ENCODE assay signal across 8 mouse cellular contexts in the genomic region with DNA sequence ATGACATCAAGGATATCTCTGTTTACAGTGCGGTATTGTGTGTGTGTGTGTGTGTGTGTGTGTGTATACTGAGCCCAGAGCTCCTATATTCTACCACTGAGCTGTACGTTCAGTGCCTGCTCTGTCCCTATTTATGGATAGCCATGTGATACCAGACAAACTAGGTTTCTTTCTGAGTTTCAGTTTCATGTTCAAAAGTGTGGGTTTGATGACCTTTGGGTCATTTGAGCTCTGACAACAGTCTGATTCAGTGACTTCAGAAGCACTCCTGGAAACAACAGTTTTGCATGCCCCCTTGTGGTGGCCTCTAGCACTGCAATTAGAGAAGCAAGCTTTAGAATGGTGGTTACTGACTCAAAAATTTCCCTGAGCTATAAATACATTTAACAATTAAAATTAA. TPM values are rescaled to one million over a fixed set of nuclear protein-coding genes. Genes with fewer than 3 reads are reported as not detected.
DNase-seq lines count a peak whose midpoint lies in the region; ATAC-seq and TF ChIP-seq lines count a peak whose summit lies in the region.

No protein-coding gene starts in this region.

- no peaks in the 10 kb centered on the region for H3K79me2 ChIP-seq in MEL (ENCODE audit: control insufficient read depth, insufficient read depth, low read length, poor library complexity)

- no peak for TF ChIP-seq POLR2A in MEL (IDR thresholded peaks at IDR 0.05; ENCODE audit: control insufficient read depth in 1 of 2, insufficient read depth in 1 of 2, low read depth in 1 of 2, low read length in 2 of 2, poor library complexity in 1 of 2)

- peaks cover 0 to 4% of the 10 kb centered on the region in 2 experiments; a peak in 2 of 4 replicates for H3K27me3 ChIP-seq in MEL (ENCODE audit: control insufficient read depth in 1 of 2, insufficient read depth in 2 of 2, low read length in 2 of 2)
- H3K27me3 ChIP-seq in lung, embryonic 14.5 days (ENCODE audit: insufficient read depth, low read length), result no peaks in the 10 kb centered on the region

- peak; percentile 69 to 87 (median 76) for TF ChIP-seq CTCF in MEL (IDR thresholded peaks at IDR 0.05 in 2 of 3, conservative IDR thresholded peaks at IDR 0.05 in 1 of 3; ENCODE audit: control insufficient read depth in 1 of 3, insufficient read depth in 1 of 3, low read depth in 2 of 3, low read length in 3 of 3, poor library complexity in 1 of 3, severe bottlenecking in 1 of 3)
- TF ChIP-seq CTCF in lung, embryonic 14.5 days (IDR thresholded peaks at IDR 0.05; ENCODE audit: low read depth), result peak; percentile 86

- ATAC-seq in lung, embryonic 14.5 days (ENCODE audit: insufficient read depth), result no peak

- peaks cover 0 to 2% of the 10 kb centered on the region in 2 experiments; a peak in 2 of 4 replicates for H3K36me3 ChIP-seq in MEL (ENCODE audit: control insufficient read depth in 1 of 2, insufficient read depth in 2 of 2, low read length in 2 of 2)
- no peaks in the 10 kb centered on the region for H3K36me3 ChIP-seq in lung, embryonic 14.5 days (ENCODE audit: insufficient read depth)

- peak; percentile 83 for TF ChIP-seq RAD21 in MEL (IDR thresholded peaks at IDR 0.05; ENCODE audit: low read depth, low read length)

- no peak overlapping the region for H3K27ac ChIP-seq in MEL (ENCODE audit: control insufficient read depth, low read depth, low read length)
- H3K27ac ChIP-seq in lung, embryonic 14.5 days (ENCODE audit: low read depth), result no peak overlapping the region

- no peak overlapping the region for H3K9ac ChIP-seq in MEL (ENCODE audit: control insufficient read depth, low read depth, low read length, poor library complexity, severe bottlenecking)
- H3K9ac ChIP-seq in lung, embryonic 14.5 days, result no peak overlapping the region

- no peak overlapping the region for H3K4me3 ChIP-seq in MEL (ENCODE audit: control insufficient read depth in 1 of 2, insufficient read depth in 1 of 2, low read depth in 2 of 2, low read length in 2 of 2)
- no peak overlapping the region for H3K4me3 ChIP-seq in lung, embryonic 14.5 days (ENCODE audit: low read depth, low read length)

- peaks cover 0 to 3% of the 10 kb centered on the region in 2 experiments; a peak in 3 of 4 replicates for H3K4me1 ChIP-seq in MEL (ENCODE audit: control insufficient read depth in 1 of 2, insufficient read depth in 2 of 2, low read length in 2 of 2)
- H3K4me1 ChIP-seq in lung, embryonic 14.5 days (ENCODE audit: insufficient read depth), result no peaks in the 10 kb centered on the region

- no peak overlapping the region for H3K4me2 ChIP-seq in lung, embryonic 14.5 days

- 77% methylated on average over 2 of the region's 2 CpGs for WGBS in lung, embryonic 14.5 days

- no peaks in the 10 kb centered on the region for H3K9me3 ChIP-seq in MEL (replicated peaks; ENCODE audit: insufficient read depth, low read length)
- no peaks in the 10 kb centered on the region for H3K9me3 ChIP-seq in lung, embryonic 14.5 days (ENCODE audit: low read depth, low read length)

- TF ChIP-seq EP300 in MEL (IDR thresholded peaks at IDR 0.05; ENCODE audit: low read depth in 1 of 2, low read length in 2 of 2), result no peak

- DNase-seq in MEL (ENCODE audit: low read depth, low spot score), result peak; percentile 78
- peak; percentile 90 for DNase-seq in adrenal gland, postnatal 14 days
- peak; percentile 86 for DNase-seq in embryo, embryonic 11 days
- peak; percentile 41 to 72 for DNase-seq in heart, adult 9 months (ENCODE audit: low spot score in 2 of 2)
- DNase-seq in layer of hippocampus, adult 11-12 months (ENCODE audit: low spot score), result peak; percentile 81
- DNase-seq in lung, embryonic 14.5 days, result peak; percentile 91
- DNase-seq in right cerebral cortex, postnatal 10 days (ENCODE audit: low spot score in 2 of 2), result peak; percentile 56 to 77
- DNase-seq in urinary bladder, postnatal 4 days (ENCODE audit: low spot score in 2 of 2), result peak; percentile 48 to 79

TF ChIP-seq in MEL, 35 proteins besides CTCF, POLR2A, EP300 and RAD21:
- TF ChIP-seq SMC3 (IDR thresholded peaks at IDR 0.05; ENCODE audit: low read depth, low read length) (peak; percentile 96), ZC3H11A (IDR thresholded peaks at IDR 0.05; ENCODE audit: low read depth, low read length) (peak; percentile 73), MAX (IDR thresholded peaks at IDR 0.05; ENCODE audit: low read length) (no peak), USF2 (IDR thresholded peaks at IDR 0.05; ENCODE audit: borderline replicate concordance in 1 of 2, insufficient read depth in 1 of 2, low read depth in 1 of 2, low read length in 2 of 2) (no peak)
TF ChIP-seq in MEL: peak in this region for 2.

RNA-seq across cellular contexts. Expression of a gene that starts 50.9 kb away (rescaled TPM):
- 13.0 and 13.9 TPM in 2 replicates for total RNA-seq in MEL (2012; rRNA removed)
- polyA plus RNA-seq in MEL (2012; ENCODE audit: insufficient read depth in 1 of 2, insufficient read length in 2 of 2, low read depth in 1 of 2, low replicate concordance in 2 of 2, missing spikeins in 1 of 2), result 10 to 100 TPM in 1 of 2 experiments, not detected in 1; 39.2 TPM
- 36.2 and 47.0 TPM in 2 replicates for total RNA-seq in adrenal gland, postnatal 14 days (2021)
- 71.9 and 75.3 TPM in 2 replicates for polyA plus RNA-seq in lung, embryonic 14.5 days (2014; fragmentation: Nextera tagmentation; extraction: Ambion mirVana)

RNA-seq across cellular contexts. Expression of a gene that starts 56.4 kb away (rescaled TPM):
- total RNA-seq in MEL (2012; rRNA removed), result 20.6 and 23.1 TPM in 2 replicates
- 10 to 100 TPM in 1 of 2 experiments, not detected in 1; 19.5 TPM for polyA plus RNA-seq in MEL (2012; ENCODE audit: insufficient read depth in 1 of 2, insufficient read length in 2 of 2, low read depth in 1 of 2, low replicate concordance in 2 of 2, missing spikeins in 1 of 2)
- 21.3 and 33.3 TPM in 2 replicates for total RNA-seq in adrenal gland, postnatal 14 days (2021)
- 5.8 and 6.4 TPM in 2 replicates for polyA plus RNA-seq in lung, embryonic 14.5 days (2014; fragmentation: Nextera tagmentation; extraction: Ambion mirVana)
